Mouse (Mus musculus) frontal cortex, adult 2 months (tissue): ENCODE data around the gene Mesp2. TPM values are rescaled to one million over a fixed set of nuclear protein-coding genes. Genes with fewer than 3 reads are reported as not detected.

Source experiments
- DNase-seq, 2 experiments: peaks; one replicate each; pipeline ENCODE4 v3.0.0; 2022; ENCODE audit warnings: low spot score in 1 of 2; ENCODE audit errors: extremely low spot score in 1 of 2
- polyA plus RNA-seq: library from polyadenylated mRNA; depleted of rRNA; stranded (reverse); fragments of >200 nt; gene quantifications from 2 replicates; pipeline ENCODE4 v1.2.3, GENCODE M21; 2012

The Mesp2 gene
- polyA plus RNA-seq, 1 experiment = 0.88 TPM

DNA sequence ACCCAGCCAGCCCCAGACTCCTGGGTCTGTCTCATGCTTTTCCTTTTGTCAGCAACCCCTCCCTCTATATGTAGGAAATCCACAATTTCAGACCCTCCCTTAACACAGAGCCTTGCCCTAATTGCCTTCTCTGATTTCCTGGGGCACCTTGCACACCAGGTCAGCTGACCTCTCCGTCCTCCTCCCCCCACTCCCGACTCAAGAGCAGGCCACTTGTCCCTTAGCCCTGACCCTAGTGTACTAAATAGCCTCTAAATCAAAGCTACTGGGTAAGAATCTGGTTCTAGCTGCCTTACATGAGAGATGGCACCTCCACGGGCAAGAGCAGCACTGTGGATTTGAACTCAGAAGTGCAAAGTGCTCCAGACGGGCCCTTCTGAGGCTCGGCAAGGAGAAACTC lies 8.5 kb upstream of the Mesp2 start:
- DNase-seq = no peak

DNA sequence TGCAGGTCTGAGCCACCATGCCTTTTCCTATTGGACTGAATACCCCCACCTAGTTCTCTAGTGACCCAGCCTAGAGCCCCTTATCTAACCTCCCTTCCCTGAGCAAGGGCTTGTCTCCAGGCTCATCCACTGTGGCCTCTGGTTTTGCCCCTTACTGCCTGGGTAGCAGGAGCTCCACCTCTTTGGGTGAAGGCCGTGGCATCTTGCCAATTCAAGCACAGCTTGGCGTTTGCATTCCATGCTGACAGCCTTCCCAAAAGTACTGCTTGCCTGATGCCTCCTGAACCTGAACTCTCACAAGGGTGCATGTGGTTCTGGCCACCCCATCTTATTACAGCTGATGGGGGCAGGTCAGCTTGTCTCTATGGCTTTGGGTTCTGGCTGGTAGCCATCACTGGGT lies 6.6 kb upstream of the Mesp2 start:
- no peak for DNase-seq

DNA sequence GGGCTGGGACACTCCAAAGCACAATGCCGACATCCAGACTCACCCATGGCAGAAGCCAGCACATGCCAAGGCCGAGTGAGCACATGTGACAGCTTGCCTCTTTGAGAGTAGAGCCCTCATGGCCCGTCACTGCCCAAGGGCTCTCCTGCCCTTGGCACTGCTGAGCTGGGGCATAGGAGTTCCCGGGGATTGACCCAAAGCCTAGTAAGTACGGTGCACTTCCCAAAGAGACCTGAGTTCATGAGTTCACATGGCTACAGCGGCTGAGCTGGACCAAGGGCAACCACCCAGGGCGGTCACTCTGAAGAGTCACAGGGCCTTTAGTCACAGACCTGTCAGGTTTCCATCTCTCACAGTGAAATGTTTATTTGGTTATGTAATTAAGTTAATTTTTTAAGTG lies 2.0 kb upstream of the Mesp2 start:
- DNase-seq = no peak

DNA sequence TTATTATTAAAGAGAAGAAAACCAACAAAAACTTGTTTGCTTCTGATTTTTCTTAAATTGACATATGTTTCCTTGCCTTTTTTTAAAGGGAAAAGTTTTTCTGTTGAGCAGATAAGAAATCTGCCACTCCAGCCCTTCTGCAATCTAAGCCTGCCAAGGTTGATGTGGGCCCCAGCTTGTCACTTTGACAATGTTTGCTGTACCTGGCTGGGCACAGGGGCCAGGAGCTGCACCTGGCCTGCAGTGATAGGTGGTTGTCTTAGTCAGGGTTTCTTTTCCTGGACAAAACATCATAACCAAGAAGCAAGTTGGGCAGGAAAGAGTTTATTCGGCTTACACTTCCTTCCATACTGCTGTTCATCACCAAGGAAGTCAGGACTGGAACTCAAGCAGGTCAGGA lies 2.9 kb downstream of the Mesp2 start:
- DNase-seq = no peak

DNA sequence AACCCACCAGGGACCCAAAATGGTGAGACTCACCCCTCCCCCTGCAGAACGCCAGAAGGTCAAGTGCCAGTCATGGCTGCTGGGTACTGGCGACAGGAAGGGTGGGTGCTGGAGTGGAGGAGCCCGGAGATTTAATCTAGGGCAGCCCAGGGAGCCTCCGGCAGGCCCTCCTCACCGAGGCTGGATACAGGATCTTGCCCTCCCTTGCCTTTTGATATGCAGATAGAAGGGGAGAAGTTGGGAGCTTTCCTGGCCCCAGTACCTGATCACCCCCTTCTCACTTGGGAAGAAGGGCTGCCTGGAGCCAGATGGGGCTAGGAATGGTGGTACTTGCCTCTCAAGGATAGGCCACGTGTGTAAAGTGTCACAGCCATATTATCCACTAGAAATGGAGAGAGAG lies 7.8 kb downstream of the Mesp2 start:
- DNase-seq = no peak

DNA sequence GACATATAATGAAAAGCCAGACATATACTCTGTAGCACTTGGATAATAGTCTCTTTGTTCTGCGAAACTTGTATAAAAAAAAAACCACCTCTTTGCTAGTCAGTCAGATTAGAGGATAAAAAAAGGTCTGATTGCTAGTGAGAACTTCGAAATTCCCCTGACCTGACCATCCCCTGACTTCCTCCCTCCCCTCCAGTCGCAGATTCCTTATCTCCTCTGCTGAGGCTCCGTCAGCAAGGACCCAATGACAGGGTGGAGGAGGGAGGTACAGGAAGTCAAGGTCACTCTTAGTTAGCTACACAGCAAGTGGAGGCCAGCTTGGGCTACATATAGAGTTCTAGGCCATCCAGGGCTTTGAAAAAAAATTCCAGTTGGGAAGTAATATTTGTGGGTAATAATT lies 9.0 kb downstream of the Mesp2 start:
- DNase-seq = no peak

DNA sequence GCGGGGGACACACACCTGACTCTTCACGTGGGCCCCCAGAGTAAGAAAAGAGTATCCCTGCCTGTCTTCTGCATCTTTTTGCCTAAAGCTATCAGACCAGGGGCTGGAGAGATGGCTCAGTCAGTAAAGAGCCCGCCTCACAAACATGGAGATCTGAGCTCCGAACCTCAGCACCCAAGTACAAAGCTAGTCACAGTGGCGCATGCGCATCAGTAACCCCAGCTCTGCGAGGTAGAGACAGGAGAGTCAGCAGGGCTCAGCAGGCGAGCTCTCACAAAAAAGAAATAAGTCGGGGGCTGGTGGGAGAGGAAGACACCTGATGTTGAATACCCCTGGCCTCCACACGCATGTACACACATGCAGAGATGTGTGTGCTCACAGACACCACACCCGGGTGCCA lies 9.5 kb downstream of the Mesp2 start:
- DNase-seq = no peak

DNA sequence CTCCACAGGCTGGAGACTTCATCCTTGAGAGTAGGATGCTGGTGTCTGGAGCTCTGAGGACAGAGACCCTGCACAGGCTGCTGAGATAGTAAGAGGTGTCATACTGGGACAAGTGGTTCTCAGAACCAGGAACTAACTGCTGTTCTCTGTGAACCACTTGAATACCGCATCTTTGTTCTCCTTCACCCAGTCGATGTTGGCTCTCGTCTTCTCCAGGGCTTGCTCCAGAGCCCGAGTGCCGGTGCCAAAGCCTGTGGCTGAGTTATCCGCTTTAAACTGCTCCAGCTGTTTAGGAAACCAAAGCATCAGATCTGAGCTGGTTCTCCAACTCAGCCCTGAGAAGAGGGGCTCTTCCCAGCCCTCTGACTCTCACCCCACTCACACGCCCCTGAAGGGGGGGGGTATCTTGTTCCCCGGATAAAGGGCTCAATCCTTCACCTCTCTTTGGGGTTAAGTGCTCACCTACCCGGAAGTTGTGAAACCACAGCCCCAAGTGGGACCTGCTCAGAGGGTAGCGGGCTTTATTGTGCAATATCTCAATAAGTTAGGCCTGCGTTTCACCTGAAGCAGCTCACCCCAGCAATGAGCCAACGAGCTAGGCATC lies 11.7 kb downstream of the Mesp2 start:
- DNase-seq = no peak

DNA sequence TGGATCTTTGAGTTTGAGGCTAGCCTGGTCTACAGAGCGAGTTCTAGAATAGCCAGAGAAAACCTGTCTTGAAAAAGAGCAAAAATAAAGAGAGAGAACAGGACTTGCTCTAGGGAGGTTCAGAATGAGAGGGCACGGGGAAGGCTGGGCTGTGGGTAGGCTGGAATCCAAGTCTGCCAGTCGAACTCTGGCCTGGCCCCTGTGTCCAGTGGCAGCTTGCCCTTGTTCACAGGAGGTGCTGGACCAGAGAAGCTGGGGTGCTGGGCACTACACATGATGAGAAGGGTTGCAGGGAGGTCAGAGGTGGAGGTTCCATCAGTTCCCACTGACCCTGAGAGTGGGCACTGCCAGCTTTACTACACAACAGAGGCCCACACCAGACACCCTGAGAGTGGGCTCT lies 17.8 kb downstream of the Mesp2 start:
- DNase-seq = no peak

DNA sequence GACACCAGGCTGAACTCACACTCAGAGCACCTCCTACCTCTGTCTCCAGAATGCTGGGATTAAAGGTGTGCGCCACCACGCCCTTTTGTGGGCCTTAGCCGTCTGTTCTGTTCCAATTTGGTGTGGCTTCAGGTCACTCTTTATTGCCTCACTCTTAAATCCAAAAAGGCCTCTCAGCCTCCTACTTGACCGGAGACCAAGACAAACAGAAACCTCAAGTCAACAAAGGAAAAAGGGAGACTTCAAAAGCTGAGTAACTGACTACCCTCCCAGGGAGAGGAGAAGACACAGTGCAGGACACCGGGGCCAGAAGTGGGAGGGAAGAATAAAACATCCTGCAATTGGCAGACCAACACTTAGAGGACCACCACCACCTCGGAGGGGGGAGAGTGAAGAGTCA lies 20.6 kb downstream of the Mesp2 start:
- DNase-seq = no peak

DNA sequence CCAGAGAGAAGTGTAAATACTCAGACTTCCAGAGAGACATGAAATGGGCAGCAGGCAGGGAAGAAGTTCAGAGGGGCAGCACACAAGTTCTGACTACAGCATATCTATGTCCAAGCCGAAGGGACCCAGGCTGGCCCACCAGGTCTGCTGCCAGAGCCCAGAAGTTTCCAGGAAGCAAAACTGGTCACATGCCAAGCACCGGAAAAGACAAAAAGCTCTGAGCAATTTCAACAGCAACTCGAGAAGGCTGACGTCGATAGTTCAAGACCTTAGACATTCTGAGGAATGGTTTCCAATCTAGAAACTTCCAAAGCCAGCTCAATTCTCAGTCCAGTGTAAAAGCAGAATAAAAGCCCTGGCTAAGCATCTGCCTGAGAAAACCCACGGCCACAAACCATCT lies 21.1 kb downstream of the Mesp2 start:
- DNase-seq = no peak

DNA sequence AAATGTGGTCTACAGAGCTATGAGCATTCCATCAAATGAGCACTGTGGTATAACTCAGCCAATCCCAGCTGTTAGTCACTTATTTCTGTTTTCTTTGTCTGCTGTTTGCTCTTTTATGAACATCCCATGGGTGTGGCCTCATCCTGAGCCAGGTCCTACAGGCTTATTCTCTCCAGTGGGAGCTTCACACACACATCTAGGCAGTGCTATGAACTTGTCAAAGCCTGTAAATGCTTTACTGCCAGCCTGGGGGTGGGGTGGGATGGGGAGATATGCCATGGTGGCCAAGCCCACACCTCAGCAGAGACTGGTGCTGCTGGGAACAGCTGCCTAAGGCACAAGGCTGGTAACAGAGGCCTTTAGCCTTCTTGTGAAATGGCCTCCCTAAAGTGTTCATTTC lies 22.5 kb downstream of the Mesp2 start:
- DNase-seq = no peak

DNA sequence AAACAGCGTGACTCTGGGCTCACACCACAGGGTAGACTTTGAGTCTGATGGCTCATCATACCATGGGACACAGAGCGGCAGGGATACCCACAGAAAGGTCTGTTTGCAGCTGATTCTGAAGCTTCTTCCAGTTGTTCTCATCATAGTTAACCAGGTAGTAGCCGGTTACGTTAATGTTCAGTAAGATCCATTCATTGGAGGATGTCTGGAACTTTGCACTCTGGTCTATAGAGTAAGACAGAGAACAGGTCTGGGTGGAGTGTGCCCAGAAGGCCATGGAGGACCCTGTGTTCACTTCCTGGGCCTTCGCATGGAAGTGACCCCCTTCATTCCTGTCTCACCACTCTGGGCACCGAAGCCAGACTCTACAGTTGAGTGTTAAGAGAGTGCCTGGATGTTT lies 24.7 kb downstream of the Mesp2 start:
- DNase-seq = no peak

DNA sequence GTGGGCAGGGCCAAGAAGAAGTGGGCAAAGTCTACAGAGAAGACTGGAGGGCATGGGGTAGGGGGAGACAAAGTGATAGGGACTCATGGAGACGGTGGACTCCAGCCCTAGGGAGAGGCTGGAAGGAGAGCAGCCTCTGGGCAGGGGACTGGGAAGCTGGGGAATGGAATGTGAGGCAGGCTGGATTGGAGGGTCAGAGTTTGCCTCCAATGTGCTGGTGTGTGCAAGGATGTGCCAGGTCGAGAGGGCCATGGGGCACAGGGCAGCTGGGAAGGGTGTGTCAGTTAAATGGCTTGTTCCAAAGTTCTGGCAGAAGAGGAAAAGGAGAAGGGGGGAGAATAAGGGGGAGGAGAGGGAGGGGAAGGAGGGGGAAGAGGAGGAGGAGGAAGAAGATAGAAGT lies 26.7 kb downstream of the Mesp2 start:
- no peak for DNase-seq

DNA sequence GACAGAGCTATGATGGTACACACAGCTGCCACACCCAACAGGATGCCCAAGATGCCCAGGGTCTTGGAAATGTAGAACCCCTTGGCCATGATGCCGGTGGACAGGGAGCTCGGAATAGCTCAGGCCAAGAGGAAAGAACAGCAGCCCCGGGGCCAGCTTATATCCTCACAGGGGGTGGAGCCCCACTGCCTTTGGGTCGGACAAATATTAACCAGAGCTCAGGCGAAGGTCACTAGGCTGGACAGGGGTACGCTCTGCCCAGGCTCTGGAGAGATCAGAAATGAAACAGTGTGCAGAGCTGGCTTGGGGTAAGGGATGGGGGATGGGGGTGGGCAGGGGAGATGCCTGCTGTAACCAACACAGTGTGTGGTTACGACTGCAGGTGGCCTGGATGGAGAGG lies 31.6 kb downstream of the Mesp2 start:
- DNase-seq = no peak

DNA sequence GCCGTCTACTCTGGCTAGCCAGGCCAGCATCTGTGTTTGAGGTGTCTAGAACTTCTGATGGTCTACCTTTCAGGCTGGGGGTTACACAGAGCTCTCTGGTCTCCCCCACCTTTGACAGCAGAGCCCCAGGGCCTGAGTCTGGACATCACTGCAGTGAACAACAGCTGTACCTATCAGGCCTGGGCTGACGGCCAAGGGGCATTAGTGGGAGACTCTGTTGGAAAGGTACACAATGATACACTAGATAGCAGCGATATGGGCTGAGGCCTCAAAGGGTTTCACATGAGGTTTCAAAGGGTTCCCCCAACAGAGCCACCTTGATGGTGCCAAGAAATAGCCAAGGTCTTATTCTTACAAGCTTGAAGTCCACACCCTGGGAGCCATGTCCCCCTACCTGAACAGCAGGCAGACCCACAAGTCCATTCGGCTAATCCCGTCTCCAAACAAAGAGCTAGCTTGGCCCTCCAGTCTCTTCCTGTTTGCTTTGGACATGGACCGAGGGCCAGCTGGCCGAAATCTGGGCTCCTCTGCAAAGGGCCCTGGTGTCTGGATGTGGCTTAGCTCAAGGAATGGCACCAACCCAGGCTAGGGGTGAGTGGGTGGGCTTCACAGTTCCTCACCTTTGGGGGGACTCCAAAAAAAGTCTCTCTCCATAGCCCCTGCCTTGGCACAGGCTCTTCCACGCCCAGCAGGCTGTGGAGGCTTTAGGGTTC lies 33.7 kb downstream of the Mesp2 start:
- no peak for DNase-seq

DNA sequence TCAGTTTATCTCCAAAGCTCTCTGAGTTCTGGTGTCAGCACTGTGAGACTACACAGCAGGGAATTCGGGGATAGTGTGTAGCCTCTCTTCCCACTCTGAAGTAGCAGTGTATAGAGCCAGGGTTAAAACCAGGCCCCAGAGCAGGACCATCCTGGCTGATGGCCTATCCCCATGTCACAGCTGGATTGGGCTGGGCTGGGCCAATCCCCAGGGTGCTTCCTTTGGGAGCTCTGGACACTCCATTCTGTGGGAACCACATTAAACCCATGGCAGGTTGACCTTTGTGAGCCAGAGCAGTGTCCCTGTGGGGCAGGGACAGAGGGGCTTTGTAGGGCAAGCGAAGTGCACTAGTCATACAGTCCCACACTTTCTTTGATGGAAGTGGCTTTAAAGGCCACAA lies 35.8 kb downstream of the Mesp2 start:
- DNase-seq = no peak

DNA sequence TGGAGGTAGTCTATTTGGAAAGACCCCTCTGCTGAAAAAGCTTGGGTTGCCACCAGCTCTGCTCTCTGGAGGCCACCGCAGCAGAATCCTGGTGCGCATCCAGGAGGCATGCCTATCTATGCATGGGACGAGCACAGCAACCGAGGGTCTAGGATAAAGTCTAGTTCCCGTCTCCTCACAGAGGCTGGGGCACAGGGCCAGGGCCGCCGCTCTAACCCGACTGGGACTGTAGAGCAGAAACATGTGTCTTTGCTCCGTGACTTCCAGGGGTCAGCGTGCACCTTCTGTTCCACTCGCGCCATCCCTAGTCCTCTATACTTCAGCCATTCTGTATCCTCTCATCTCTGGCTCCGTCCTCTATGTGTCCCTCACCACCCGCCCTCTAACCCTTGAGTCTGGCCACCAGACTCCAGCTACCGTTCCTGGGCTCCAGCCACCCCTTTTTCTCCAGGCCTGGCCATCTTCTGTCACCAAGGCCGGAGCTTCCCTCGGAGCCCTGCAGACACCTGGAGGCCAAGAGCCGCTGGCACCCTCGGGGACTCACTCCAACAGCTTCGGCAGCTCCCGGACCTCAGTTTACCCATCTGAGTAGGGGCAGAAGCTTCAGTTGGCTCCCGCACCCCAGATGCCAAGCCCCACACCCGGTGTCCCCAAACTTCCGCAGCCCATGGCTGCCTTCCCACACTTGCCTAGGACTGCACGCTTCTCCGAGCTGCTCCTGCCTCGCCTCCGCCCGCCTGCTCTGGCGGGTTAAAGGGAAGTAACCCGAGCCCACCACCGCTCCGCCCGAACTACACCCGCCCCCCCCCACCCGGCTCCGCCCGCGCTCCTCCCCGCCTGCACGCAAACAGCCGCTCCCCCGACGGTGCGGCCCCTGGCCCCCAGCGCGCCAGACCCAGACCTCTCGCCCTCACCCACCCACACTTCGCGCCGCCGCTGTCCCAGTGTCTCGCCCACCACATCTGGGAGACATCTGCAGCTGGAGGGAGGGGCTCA lies 37.2 kb downstream of the Mesp2 start:
- DNase-seq = no peak

DNA sequence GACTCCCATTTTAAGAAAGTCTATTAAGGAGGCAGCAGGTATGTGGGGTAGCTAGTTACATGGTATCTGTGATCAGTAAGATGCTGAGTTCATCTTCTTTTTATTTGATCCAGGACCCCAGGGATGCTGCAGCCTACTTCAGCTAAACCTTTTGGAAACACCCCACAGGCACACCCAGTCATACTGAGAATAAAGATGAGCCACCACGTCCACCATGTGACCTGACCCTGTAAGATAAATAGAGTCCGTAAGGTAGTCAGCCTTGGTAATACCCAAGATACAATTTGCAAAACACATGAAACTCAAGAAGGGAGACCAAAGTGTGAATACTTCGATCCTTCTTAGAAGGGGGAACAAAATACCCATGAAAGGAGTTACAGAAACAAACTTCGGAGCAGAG lies 45.8 kb downstream of the Mesp2 start:
- no peak for DNase-seq

DNA sequence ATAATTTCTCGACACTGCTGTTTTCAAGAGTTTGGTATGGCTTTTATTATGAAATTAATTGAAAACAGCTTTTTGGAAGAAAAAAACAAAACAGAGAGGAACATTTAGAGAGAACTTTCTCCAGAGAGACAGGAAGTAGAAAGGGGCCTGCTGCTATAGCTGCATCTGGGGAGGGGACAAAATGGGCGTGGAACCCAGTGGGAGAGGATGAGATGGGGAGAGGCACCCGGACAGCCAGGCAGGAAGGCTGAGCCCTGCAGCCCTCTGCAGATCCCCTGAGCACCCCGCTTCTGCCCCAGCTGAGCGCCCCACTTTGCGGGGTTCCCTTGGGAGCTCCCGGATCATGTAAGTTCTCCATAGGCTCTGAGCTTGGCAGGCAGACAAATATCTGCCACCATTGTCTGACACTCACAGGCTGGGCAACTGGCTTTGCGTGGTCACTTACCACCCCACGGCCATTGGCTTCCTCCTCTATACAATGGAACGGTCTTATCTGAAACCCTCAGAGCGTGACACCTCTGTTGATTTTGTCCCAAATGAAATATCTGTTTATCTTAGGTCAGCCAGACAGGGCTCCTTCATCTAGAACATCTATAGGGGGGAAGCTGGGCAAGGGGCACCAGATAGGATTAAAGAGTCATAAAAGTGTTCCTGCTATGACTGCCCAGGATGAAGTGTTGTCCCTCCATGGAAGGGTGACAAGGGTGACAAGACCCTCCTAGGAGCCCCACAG lies 47.8 kb downstream of the Mesp2 start:
- DNase-seq = no peak
